In the genomic region with DNA sequence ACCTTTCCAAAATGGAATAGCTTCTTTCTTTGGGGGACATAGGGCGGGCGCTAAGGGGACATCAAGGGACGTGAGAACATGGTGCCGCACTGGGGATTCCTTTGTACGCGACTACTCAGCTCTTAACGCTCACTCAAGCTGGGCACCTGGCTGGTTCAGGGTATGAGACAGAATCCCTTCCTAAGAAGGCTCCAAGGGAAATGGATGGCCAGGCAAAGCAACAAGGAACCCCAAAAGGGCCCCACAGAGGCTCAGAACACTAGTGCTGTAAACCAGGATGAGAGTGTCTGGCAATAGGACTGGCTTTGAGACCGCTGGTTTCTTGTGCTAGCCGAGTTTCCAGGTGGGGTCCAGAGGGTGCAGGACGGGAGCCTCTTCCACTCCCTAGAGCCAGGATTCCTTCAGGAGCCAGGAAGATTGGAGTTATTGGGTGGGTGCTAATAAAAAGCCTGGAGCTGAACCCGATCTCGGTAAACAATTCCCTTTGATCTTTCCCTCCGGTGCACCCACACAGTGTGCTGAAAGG, we compare ENCODE assay signal across 8 mouse cellular contexts. TPM values are rescaled to one million over a fixed set of nuclear protein-coding genes. Genes with fewer than 3 reads are reported as not detected.
DNase-seq lines count a peak whose midpoint lies in the region; ATAC-seq lines count a peak whose summit lies in the region.

No protein-coding gene starts in this region.

- DNase-seq in kidney, adult 18-20 months, result no peak
- no peak for DNase-seq in embryonic facial prominence, embryonic 10.5 days (ENCODE audit: low spot score)
- no peak for DNase-seq in thymus, postnatal 25 days
- DNase-seq in adrenal gland, postnatal 14 days, result no peak
- no peak for DNase-seq in cerebellum, adult 11 months

- H3K9ac ChIP-seq in kidney, embryonic 14.5 days (ENCODE audit: low read depth, low read length), result peak overlapping the region; percentile 63
- H3K9ac ChIP-seq in hindbrain, embryonic 16.5 days (ENCODE audit: low read depth, low read length), result peak overlapping the region; percentile 64
- peak overlapping the region; percentile 68 for H3K9ac ChIP-seq in midbrain, embryonic 16.5 days (ENCODE audit: low read depth, low read length)

- H3K27ac ChIP-seq in kidney, embryonic 14.5 days (ENCODE audit: low read depth, low read length), result no peak overlapping the region
- peak overlapping the region; percentile 84 for H3K27ac ChIP-seq in embryonic facial prominence, embryonic 10.5 days (replicated peaks)
- H3K27ac ChIP-seq in hindbrain, embryonic 16.5 days (ENCODE audit: low read depth, low read length), result peak overlapping the region; percentile 44
- peak overlapping the region; percentile 75 for H3K27ac ChIP-seq in midbrain, embryonic 16.5 days (ENCODE audit: low read length)

- peak overlapping the region; percentile 80 for H3K4me2 ChIP-seq in kidney, embryonic 14.5 days (replicated peaks; ENCODE audit: low read depth, low read length)
- H3K4me2 ChIP-seq in hindbrain, embryonic 16.5 days (ENCODE audit: low read length), result peak overlapping the region; percentile 75
- H3K4me2 ChIP-seq in midbrain, embryonic 16.5 days (ENCODE audit: low read length), result peak overlapping the region; percentile 64

- WGBS in kidney, embryonic 14.5 days, result 9% methylated on average over 13 of the region's 13 CpGs
- WGBS in embryonic facial prominence, embryonic 10.5 days, result 19% methylated on average over 13 of the region's 13 CpGs
- 19% methylated on average over 13 of the region's 13 CpGs for WGBS in hindbrain, embryonic 16.5 days
- 17% methylated on average over 13 of the region's 13 CpGs for WGBS in midbrain, embryonic 16.5 days

- H3K27me3 ChIP-seq in kidney, embryonic 14.5 days (ENCODE audit: control insufficient read depth, insufficient read depth, low read length), result no peaks in the 10 kb centered on the region
- H3K27me3 ChIP-seq in embryonic facial prominence, embryonic 10.5 days (replicated peaks; ENCODE audit: low read depth, poor library complexity, severe bottlenecking), result peaks cover 52% of the 10 kb centered on the region
- no peaks in the 10 kb centered on the region for H3K27me3 ChIP-seq in hindbrain, embryonic 16.5 days (replicated peaks; ENCODE audit: control insufficient read depth, insufficient read depth, low read length)
- H3K27me3 ChIP-seq in midbrain, embryonic 16.5 days (ENCODE audit: control insufficient read depth, insufficient read depth, low read depth, low read length), result no peaks in the 10 kb centered on the region

- H3K9me3 ChIP-seq in kidney, embryonic 14.5 days (ENCODE audit: control insufficient read depth, low read length), result no peaks in the 10 kb centered on the region
- no peaks in the 10 kb centered on the region for H3K9me3 ChIP-seq in embryonic facial prominence, embryonic 10.5 days
- no peaks in the 10 kb centered on the region for H3K9me3 ChIP-seq in hindbrain, embryonic 16.5 days (ENCODE audit: control insufficient read depth, low read length)
- H3K9me3 ChIP-seq in midbrain, embryonic 16.5 days (replicated peaks; ENCODE audit: control insufficient read depth, low read length, poor library complexity, severe bottlenecking), result no peaks in the 10 kb centered on the region

- no peaks in the 10 kb centered on the region for H3K36me3 ChIP-seq in kidney, embryonic 14.5 days (ENCODE audit: control insufficient read depth, insufficient read depth, low read length)
- no peaks in the 10 kb centered on the region for H3K36me3 ChIP-seq in embryonic facial prominence, embryonic 10.5 days (replicated peaks)
- no peaks in the 10 kb centered on the region for H3K36me3 ChIP-seq in hindbrain, embryonic 16.5 days (ENCODE audit: control insufficient read depth, insufficient read depth, low read length)
- H3K36me3 ChIP-seq in midbrain, embryonic 16.5 days (ENCODE audit: control insufficient read depth, insufficient read depth, low read length), result no peaks in the 10 kb centered on the region

- no peak; the same call in 1 of the 2 replicates for ATAC-seq in kidney, embryonic 14.5 days (ENCODE audit: low FRiP score, low TSS enrichment)
- ATAC-seq in hindbrain, embryonic 16.5 days, result peak; percentile 41
- peak; percentile 64 for ATAC-seq in midbrain, embryonic 16.5 days

- 0 out of 2 replicates have a peak, but pooled peaks cover 5% of the 10 kb centered on the region for H3K4me1 ChIP-seq in kidney, embryonic 14.5 days (ENCODE audit: control insufficient read depth, insufficient read depth, low read length)
- peaks cover 21% of the 10 kb centered on the region for H3K4me1 ChIP-seq in embryonic facial prominence, embryonic 10.5 days
- H3K4me1 ChIP-seq in hindbrain, embryonic 16.5 days (ENCODE audit: control insufficient read depth, insufficient read depth, low read depth, low read length), result peaks cover 7% of the 10 kb centered on the region
- H3K4me1 ChIP-seq in midbrain, embryonic 16.5 days (ENCODE audit: control insufficient read depth, insufficient read depth, low read length), result peaks cover 8% of the 10 kb centered on the region

- peak overlapping the region; percentile 48 for H3K4me3 ChIP-seq in kidney, embryonic 14.5 days (ENCODE audit: low read length)
- H3K4me3 ChIP-seq in embryonic facial prominence, embryonic 10.5 days, result peak overlapping the region; percentile 63
- peak overlapping the region; percentile 44 for H3K4me3 ChIP-seq in hindbrain, embryonic 16.5 days (ENCODE audit: low read length)
- H3K4me3 ChIP-seq in midbrain, embryonic 16.5 days (ENCODE audit: low read depth, low read length), result peak overlapping the region; percentile 52

RNA-seq across cellular contexts. Expression of a gene that starts 2.1 kb away (rescaled TPM):
- 2.6 and 3.1 TPM in 2 replicates for polyA plus RNA-seq in kidney, embryonic 14.5 days (2014; fragmentation: Nextera tagmentation; extraction: Ambion mirVana)
- 1.4 TPM in 2 replicates for polyA plus RNA-seq in embryonic facial prominence, embryonic 10.5 days (2016; fragmentation: Nextera tagmentation; extraction: Ambion mirVana)
- polyA plus RNA-seq in hindbrain, embryonic 16.5 days (2015; fragmentation: Nextera tagmentation; extraction: Ambion mirVana), result 2.7 and 4.1 TPM in 2 replicates
- polyA plus RNA-seq in midbrain, embryonic 16.5 days (2015; fragmentation: Nextera tagmentation; extraction: Ambion mirVana), result 3.5 and 3.9 TPM in 2 replicates
- total RNA-seq in adrenal gland, postnatal 14 days (2021), result 163 and 2,505 TPM in 2 replicates

RNA-seq across cellular contexts. Expression of a gene that starts 4.9 kb away (rescaled TPM):
- not detected in 2 replicates for polyA plus RNA-seq in kidney, embryonic 14.5 days (2014; fragmentation: Nextera tagmentation; extraction: Ambion mirVana)
- polyA plus RNA-seq in embryonic facial prominence, embryonic 10.5 days (2016; fragmentation: Nextera tagmentation; extraction: Ambion mirVana), result not detected in 2 replicates
- not detected in 2 replicates for polyA plus RNA-seq in hindbrain, embryonic 16.5 days (2015; fragmentation: Nextera tagmentation; extraction: Ambion mirVana)
- not detected in 2 replicates for polyA plus RNA-seq in midbrain, embryonic 16.5 days (2015; fragmentation: Nextera tagmentation; extraction: Ambion mirVana)
- total RNA-seq in adrenal gland, postnatal 14 days (2021), result 9.9 and 222 TPM in 2 replicates

RNA-seq across cellular contexts. Expression of a gene that starts 10.0 kb away (rescaled TPM):
- polyA plus RNA-seq in kidney, embryonic 14.5 days (2014; fragmentation: Nextera tagmentation; extraction: Ambion mirVana), result not detected in 2 replicates
- polyA plus RNA-seq in embryonic facial prominence, embryonic 10.5 days (2016; fragmentation: Nextera tagmentation; extraction: Ambion mirVana), result not detected in 2 replicates
- polyA plus RNA-seq in hindbrain, embryonic 16.5 days (2015; fragmentation: Nextera tagmentation; extraction: Ambion mirVana), result not detected in 2 replicates
- not detected in 2 replicates for polyA plus RNA-seq in midbrain, embryonic 16.5 days (2015; fragmentation: Nextera tagmentation; extraction: Ambion mirVana)
- 0.86 and 4.1 TPM in 2 replicates for total RNA-seq in adrenal gland, postnatal 14 days (2021)

RNA-seq across cellular contexts. Expression of a gene that starts 37.9 kb away (rescaled TPM):
- not detected in 2 replicates for polyA plus RNA-seq in kidney, embryonic 14.5 days (2014; fragmentation: Nextera tagmentation; extraction: Ambion mirVana)
- polyA plus RNA-seq in embryonic facial prominence, embryonic 10.5 days (2016; fragmentation: Nextera tagmentation; extraction: Ambion mirVana), result not detected in 2 replicates
- not detected in 2 replicates for polyA plus RNA-seq in hindbrain, embryonic 16.5 days (2015; fragmentation: Nextera tagmentation; extraction: Ambion mirVana)
- not detected in 2 replicates for polyA plus RNA-seq in midbrain, embryonic 16.5 days (2015; fragmentation: Nextera tagmentation; extraction: Ambion mirVana)
- total RNA-seq in adrenal gland, postnatal 14 days (2021), result 4.7 and 74.9 TPM in 2 replicates

RNA-seq across cellular contexts. Expression of a gene that starts 42.4 kb away (rescaled TPM):
- polyA plus RNA-seq in kidney, embryonic 14.5 days (2014; fragmentation: Nextera tagmentation; extraction: Ambion mirVana), result 55.0 and 64.2 TPM in 2 replicates
- 70.8 and 71.1 TPM in 2 replicates for polyA plus RNA-seq in embryonic facial prominence, embryonic 10.5 days (2016; fragmentation: Nextera tagmentation; extraction: Ambion mirVana)
- polyA plus RNA-seq in hindbrain, embryonic 16.5 days (2015; fragmentation: Nextera tagmentation; extraction: Ambion mirVana), result 57.8 TPM in 2 replicates
- 58.7 and 63.4 TPM in 2 replicates for polyA plus RNA-seq in midbrain, embryonic 16.5 days (2015; fragmentation: Nextera tagmentation; extraction: Ambion mirVana)
- total RNA-seq in adrenal gland, postnatal 14 days (2021), result 44.3 and 52.0 TPM in 2 replicates
